Mouse (Mus musculus): ENCODE measurements at regions not wholly inside any gene's neighbourhood (a gene's known extent, or its start where the extent isn't known, plus 50 kb on each side); places are given as distances from the start of the nearest gene placed in this dataset.

GRCm38 (mm10) chr7:73044316-73044715 lies 331.0 kb upstream of the Rgma start:
- TF ChIP-seq POLR2A (IDR thresholded peaks at IDR 0.05; ENCODE audit: extremely low read depth, insufficient read depth, low read length) (no peak), CTCF (IDR thresholded peaks at IDR 0.05; ENCODE audit: low read depth, low read length) (no peak)
